Mouse (Mus musculus): ENCODE data around the gene Pm20d1.

Gene Pm20d1

GRCm38 (mm10) chr1:131828297-131829126 is 31.3 kb downstream of the Pm20d1 start:
- no peak for DNase-seq (ENCODE audit: low read depth, low spot score)

- DNase-seq (ENCODE audit: low read depth, low spot score) = no peak
These were observed 32.1 kb downstream of the Pm20d1 start for GRCm38 (mm10) chr1:131829279-131829678.

- no peak for DNase-seq (ENCODE audit: low read depth, low spot score)
These were observed 33.4 kb downstream of the Pm20d1 start for GRCm38 (mm10) chr1:131830561-131830960.

- no peak for DNase-seq (ENCODE audit: low read depth, low spot score)
These were observed 33.9 kb downstream of the Pm20d1 start for GRCm38 (mm10) chr1:131830971-131831641.

GRCm38 (mm10) chr1:131837035-131837434 is 39.9 kb downstream of the Pm20d1 start:
- DNase-seq (ENCODE audit: low read depth, low spot score) = no peak

GRCm38 (mm10) chr1:131838542-131838941 is 41.4 kb downstream of the Pm20d1 start:
- DNase-seq (ENCODE audit: low read depth, low spot score) = no peak

GRCm38 (mm10) chr1:131839279-131839678 is 42.1 kb downstream of the Pm20d1 start:
- no peak for DNase-seq (ENCODE audit: low read depth, low spot score)

- no peak for DNase-seq (ENCODE audit: low read depth, low spot score)
These were observed 45.0 kb downstream of the Pm20d1 start for GRCm38 (mm10) chr1:131842221-131842620.

GRCm38 (mm10) chr1:131843758-131844157 is 46.6 kb downstream of the Pm20d1 start:
- no peak for DNase-seq (ENCODE audit: low read depth, low spot score)

GRCm38 (mm10) chr1:131844883-131845282 is 47.7 kb downstream of the Pm20d1 start:
- DNase-seq (ENCODE audit: low read depth, low spot score) = no peak

GRCm38 (mm10) chr1:131846255-131846654 is 49.1 kb downstream of the Pm20d1 start:
- peak; percentile 43 for DNase-seq (ENCODE audit: low read depth, low spot score)

GRCm38 (mm10) chr1:131861811-131862210 is 64.6 kb downstream of the Pm20d1 start:
- DNase-seq (ENCODE audit: low read depth, low spot score) = no peak

- no peak for DNase-seq (ENCODE audit: low read depth, low spot score)
These were observed 68.4 kb downstream of the Pm20d1 start for GRCm38 (mm10) chr1:131865596-131865995.

GRCm38 (mm10) chr1:131866304-131866999 is 69.3 kb downstream of the Pm20d1 start:
- DNase-seq (ENCODE audit: low read depth, low spot score) = no peak

GRCm38 (mm10) chr1:131867093-131867945 is 70.1 kb downstream of the Pm20d1 start, which contains the start of gene Rab29:
Gene Rab29, plus strand, starts transcription at chr1:131867224.
- peak; percentile 93 for DNase-seq (ENCODE audit: low read depth, low spot score)

- no peak for DNase-seq (ENCODE audit: low read depth, low spot score)
These were observed 70.7 kb downstream of the Pm20d1 start for GRCm38 (mm10) chr1:131867946-131868290.

GRCm38 (mm10) chr1:131869561-131869960 is 72.4 kb downstream of the Pm20d1 start:
- DNase-seq (ENCODE audit: low read depth, low spot score) = no peak
